Mouse (Mus musculus) heart, postnatal 0 days (tissue): ENCODE data around the gene Gga1.

Source experiments
- CTCF ChIP-seq: IDR thresholded peaks from 2 replicates; pipeline ENCODE4 v1.5.1; 2016; ENCODE audit warnings: antibody characterized with exemption, control low read depth, low read depth
- EP300 ChIP-seq: IDR thresholded peaks from 2 replicates; pipeline ENCODE4 v1.6.1; 2016; ENCODE audit warnings: antibody characterized with exemption, low read depth

DNA sequence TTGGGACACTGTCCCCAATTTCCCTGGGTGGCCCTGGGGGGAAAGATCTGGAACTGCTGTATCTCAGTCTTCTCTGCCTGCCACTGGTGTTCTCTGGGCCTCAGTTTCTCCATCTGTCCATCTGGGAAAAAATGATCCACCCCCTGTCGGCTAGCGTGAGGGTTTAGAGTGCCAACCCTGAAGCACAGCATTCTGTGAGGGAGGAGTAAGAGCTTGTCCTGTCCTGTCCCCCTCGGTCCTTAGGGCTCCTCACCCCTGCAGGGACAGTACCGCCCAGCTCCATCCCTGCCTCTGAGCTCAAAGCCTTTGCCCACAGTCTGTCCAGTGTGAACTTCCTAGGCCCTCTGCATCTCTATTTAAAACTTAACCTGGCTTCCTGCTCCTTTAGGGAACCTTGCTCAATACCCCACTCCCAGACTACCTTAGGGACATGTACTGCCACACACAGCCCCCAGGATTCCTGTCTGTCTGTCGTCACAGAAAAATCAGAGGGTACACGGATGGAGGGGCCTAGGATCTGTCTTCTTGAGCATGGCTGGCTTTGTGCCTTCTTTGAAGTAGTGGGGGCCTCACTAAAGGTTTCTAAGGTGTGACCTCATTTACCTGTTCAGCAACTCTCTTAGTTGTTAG lies 35.7 kb upstream of the Gga1 start:
- TF ChIP-seq CTCF, result no peak
- no peak for TF ChIP-seq EP300
